Mouse (Mus musculus) liver (tissue): ENCODE measurements around the gene Lad1.

Source experiments
- DNase-seq: peaks from one replicate; pipeline ENCODE4 v3.0.0-alpha.2; 2020; ENCODE audit warnings: mixed read lengths

Gene Lad1

DNA sequence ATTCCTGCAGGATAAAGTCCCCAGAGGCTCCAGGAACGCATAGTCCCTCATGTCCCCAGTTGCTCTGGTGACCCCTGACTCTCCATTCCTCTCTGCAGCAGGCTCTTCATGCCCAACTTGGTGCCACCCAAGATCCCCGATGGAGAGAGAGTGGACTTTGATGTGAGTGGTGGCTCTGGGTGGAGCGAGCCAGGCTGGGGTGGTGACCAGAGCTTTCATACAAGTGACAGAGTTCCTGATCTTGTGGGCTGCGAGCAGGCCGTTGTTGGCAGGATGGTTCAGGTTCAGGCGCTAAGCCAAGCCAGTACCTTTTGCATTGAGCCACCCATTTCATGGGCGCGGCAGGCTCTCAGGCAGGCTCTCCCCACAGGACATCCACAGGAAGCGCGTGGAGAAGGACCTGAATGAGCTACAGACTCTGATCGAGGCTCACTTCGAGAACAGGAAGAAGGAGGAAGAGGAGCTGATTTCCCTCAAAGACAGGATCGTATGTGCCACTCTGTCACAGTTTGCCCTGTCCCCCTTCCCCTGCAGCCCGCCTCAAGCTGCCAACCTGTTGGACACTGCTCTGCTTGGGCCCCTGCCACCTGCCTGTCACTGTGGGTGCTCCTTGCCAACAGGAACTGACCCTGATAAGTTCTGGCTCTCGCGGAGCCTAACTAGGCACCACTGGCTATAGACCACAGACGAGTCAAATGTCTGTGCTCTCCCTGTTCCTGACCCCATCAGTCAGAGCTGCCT lies 29.4 kb downstream of the Lad1 start:
- no peak for DNase-seq

DNA sequence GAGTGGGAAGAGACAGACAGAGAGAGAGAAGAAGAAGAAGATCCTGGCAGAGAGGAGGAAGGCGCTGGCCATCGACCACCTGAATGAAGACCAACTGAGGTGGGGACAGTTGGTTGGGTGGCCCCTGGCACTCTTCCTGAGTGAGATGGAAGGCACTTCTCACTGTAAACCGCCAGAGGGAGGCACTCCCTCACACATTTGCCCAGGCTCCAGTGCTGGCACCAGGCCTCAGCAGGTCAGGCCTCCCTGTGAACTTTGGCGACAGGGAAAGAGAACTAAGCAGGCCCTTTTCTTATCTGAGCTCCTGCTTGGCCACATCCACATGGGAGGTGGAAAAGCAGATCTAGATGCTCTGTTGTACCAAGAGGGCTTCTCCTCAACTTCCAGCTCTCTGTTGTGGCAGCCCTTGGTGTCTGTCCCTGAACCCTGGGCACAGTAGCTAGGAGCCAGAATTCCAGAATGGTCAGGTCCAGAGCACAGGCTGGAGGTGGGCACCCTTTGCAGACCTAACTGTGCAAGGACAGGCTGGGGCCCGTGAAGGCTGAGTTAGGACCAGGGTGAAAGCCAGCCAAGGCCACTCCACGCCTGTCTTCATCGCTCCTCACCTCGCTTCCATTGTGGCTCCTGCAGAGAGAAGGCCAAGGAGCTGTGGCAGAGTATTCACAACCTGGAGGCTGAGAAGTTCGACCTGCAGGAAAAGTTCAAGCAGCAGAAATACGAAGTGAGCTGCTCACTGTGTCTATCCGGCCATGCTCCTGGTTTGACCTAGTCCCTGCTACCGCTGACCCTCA lies 32.5 kb downstream of the Lad1 start:
- peak; percentile 53 for DNase-seq

GRCm38 (mm10) chr1:135852044-135852756 lies 33.8 kb downstream of the Lad1 start:
- no peak for DNase-seq

- no peak for DNase-seq
Measured at GRCm38 (mm10) chr1:135853200-135853599, 34.8 kb downstream of the Lad1 start.

DNA sequence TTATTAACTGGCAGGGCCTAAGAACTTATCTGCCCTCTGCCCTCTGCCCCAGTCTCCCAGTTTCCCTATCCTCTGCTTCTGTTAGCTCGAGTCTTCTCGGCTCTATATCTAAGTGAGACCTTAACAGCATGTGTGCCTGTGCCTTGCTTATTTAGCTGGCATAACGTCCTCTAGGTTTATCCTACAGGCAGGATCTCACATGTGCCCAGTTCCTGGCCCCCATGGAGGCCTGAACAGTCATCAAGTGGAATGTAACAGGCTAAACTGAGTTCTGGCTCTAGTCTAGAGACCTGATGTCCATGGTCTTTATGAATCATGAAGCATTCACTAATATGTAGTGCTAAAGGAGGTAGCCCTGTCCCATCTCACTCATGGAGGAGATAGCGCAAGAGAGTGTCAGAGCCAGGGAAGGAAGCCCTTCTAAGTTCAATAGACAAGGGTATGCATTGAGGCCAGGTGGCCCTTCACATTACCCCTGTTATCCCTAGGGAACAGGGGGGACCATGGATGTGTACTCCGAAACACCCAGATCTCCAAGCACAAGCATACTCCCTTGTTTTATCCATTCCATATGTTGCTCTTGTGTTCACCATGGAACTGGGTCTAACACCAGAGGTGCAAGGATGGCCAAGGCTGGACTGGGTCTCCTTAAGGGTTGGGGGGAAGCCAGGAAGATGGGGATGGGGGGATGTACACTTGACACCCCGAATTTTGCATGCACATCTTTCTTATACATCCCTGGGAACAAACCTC lies 36.4 kb downstream of the Lad1 start:
- DNase-seq = no peak

- DNase-seq = no peak
Measured at GRCm38 (mm10) chr1:135855344-135855687, 36.9 kb downstream of the Lad1 start.

- DNase-seq = no peak
Measured at GRCm38 (mm10) chr1:135856070-135856469, 37.7 kb downstream of the Lad1 start.

DNA sequence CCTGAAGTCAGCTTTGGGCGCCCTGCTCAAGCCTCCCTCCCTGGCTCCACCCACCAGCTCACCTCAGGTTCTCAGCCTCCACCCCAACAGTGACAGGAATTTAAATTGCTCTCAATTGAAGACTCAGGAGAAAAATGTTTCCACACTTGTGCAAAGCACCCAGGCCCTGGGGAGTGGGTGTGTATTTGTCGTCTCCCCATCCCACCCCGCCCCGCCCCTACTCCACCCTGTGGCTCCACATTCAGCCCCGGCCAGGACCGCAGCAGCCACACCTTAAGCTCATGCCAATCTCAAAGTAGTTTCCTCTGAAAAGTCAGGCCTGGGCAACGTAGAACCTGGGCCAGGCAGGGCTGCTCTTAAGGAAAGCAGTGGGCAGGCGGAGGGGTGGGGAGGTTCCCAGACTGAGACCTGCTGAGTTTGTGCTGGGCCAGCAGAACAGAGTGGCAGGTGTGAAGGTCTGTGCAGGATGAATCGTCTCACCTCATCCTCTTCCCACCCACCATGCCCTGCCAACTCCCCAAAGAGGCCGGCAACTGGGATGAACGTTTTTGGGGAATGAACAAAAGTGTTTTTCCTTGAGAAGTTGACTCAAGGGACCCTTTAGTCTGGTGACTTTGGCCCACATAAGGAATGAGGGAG lies 38.9 kb downstream of the Lad1 start:
- peak; percentile 36 for DNase-seq

GRCm38 (mm10) chr1:135858533-135858932 lies 40.1 kb downstream of the Lad1 start:
- DNase-seq = no peak

DNA sequence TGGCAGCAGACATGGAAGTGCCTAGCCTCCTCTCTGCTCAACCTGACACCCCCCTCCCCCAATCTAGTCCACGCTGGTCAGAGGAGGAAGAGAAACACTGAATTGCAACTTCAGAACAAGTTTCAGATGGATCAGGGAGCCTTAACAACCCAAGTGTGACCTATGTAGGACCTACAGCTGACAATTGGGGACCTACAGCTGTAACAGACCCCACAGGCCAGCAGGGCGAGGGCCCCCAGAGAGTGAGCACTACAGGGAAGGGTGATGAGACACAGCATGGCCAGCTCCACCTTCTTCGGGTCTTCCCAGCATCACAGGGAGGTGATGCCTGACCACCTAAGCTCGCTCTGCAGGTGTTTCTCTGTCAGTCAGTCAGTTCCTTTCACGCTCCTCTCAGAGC lies 42.7 kb downstream of the Lad1 start:
- no peak for DNase-seq

- no peak for DNase-seq
Measured at GRCm38 (mm10) chr1:135861980-135862552, 43.7 kb downstream of the Lad1 start.

GRCm38 (mm10) chr1:135862561-135862960 lies 44.2 kb downstream of the Lad1 start:
- DNase-seq = no peak

GRCm38 (mm10) chr1:135863786-135864335 lies 45.5 kb downstream of the Lad1 start:
- DNase-seq = no peak

GRCm38 (mm10) chr1:135864830-135865229 lies 46.4 kb downstream of the Lad1 start:
- DNase-seq = no peak

- DNase-seq = peak; percentile 83
Measured at GRCm38 (mm10) chr1:135865518-135866194, 47.3 kb downstream of the Lad1 start.

- DNase-seq = no peak
Measured at GRCm38 (mm10) chr1:135868570-135868969, 50.2 kb downstream of the Lad1 start.

GRCm38 (mm10) chr1:135872991-135873390 lies 54.6 kb downstream of the Lad1 start:
- DNase-seq = no peak

GRCm38 (mm10) chr1:135877248-135877647 lies 58.9 kb downstream of the Lad1 start:
- no peak for DNase-seq

GRCm38 (mm10) chr1:135882385-135883109 lies 64.1 kb downstream of the Lad1 start:
- DNase-seq = peak; percentile 76
